8 mouse cellular contexts compared by ENCODE assay signal in genomic region chr2:71873474-71874322, GRCm38 (mm10). TPM values are rescaled to one million over a fixed set of nuclear protein-coding genes. Genes with fewer than 3 reads are reported as not detected.
DNase-seq lines count a peak whose midpoint lies in the region; ATAC-seq lines count a peak whose summit lies in the region.

No protein-coding gene starts in this region.

- H3K4me1 ChIP-seq in erythroblast, embryonic 14.5 days (ENCODE audit: control insufficient read depth) = peaks cover 55% of the 10 kb centered on the region

- no peak for DNase-seq in cerebellum, adult 11 months
- DNase-seq in heart, postnatal 25 days (ENCODE audit: low spot score) = peak; percentile 4
- peak; percentile 39 to 59 for DNase-seq in kidney, postnatal 4 days
- DNase-seq in lung, postnatal 25 days (ENCODE audit: low spot score) = peak; percentile 36
- peak; percentile 17 for DNase-seq in right cerebral cortex, postnatal 4 days

- intact Hi-C loops in heart, postnatal 25 days (cut with DNase I) = loop anchor here (10.0 kb wide), 1 partner anchor 1401 kb away; the partner anchor contains the start of gene Sp9

- ATAC-seq in cerebellum, adult (ENCODE audit: insufficient number of reproducible peaks, low FRiP score, low TSS enrichment) = peak; percentile 71; the same call in 1 of the 2 replicates
- peak; percentile 48 for ATAC-seq in activated CD4-positive, CD25-positive, alpha-beta regulatory T cell, adult 4 months

- H3K27me3 ChIP-seq in erythroblast, embryonic 14.5 days (ENCODE audit: control insufficient read depth) = no peaks in the 10 kb centered on the region

- H3K4me3 ChIP-seq in erythroblast, embryonic 14.5 days (replicated peaks) = peak overlapping the region; percentile 91

- peaks cover 17% of the 10 kb centered on the region for H3K36me3 ChIP-seq in erythroblast, embryonic 14.5 days (ENCODE audit: control insufficient read depth)

- H3K9me3 ChIP-seq in erythroblast, embryonic 14.5 days (ENCODE audit: control insufficient read depth, low read length) = no peaks in the 10 kb centered on the region

RNA-seq across cellular contexts. Expression of gene Pdk1, which starts 0.7 kb away (rescaled TPM):
- 10 to 100 TPM; 27.8 to 41.8 TPM for polyA plus RNA-seq in activated CD4-positive, CD25-positive, alpha-beta regulatory T cell, adult 4 months (2017; shearing (Covaris generic))
- polyA plus RNA-seq in erythroblast, embryonic 14.5 days (2012) = 0.52 and 1.2 TPM in 2 replicates
- total RNA-seq in heart, postnatal 25 days (2021) = 100 to 1,000 TPM; 115 to 116 TPM

Comparison
In these comparisons a context has a peak if more than half of its experiments do, and no peak if none do; other contexts are left out.
1. RNA of gene Pdk1, which starts 0.7 kb away (polyA plus RNA-seq): 27.8 to 41.8 TPM in activated CD4-positive, CD25-positive, alpha-beta regulatory T cell, adult 4 months; 0.52 to 1.2 TPM in erythroblast, embryonic 14.5 days; every median in the first group is over 10 times any median in the second.